Mouse (Mus musculus) layer of hippocampus, adult 18-20 months (tissue): Measurements from ENCODE around the gene Agap1. TPM values are rescaled to one million over a fixed set of nuclear protein-coding genes. Genes with fewer than 3 reads are reported as not detected.

Experiments used
- DNase-seq, 2 experiments: peaks; one replicate each; pipeline ENCODE4 v3.0.0; 2022; ENCODE audit warnings: low spot score in 2 of 2
- total RNA-seq, 2 experiments: library from RNA; stranded (reverse); gene quantifications; 2 replicates each; pipeline ENCODE4 v1.2.3; 2021

Gene Agap1
- total RNA-seq, 2 experiments from 2014 or later, result 289 to 304 TPM

- DNase-seq, result no peak
These were observed 367.2 kb downstream of the Agap1 start for GRCm38 (mm10) chr1:89821822-89822221.

GRCm38 (mm10) chr1:89822431-89822830 is 367.8 kb downstream of the Agap1 start:
- DNase-seq, result no peak

GRCm38 (mm10) chr1:89823036-89823435 is 368.4 kb downstream of the Agap1 start:
- no peak for DNase-seq

- DNase-seq, result no peak
These were observed 372.4 kb downstream of the Agap1 start for GRCm38 (mm10) chr1:89827051-89827450.

GRCm38 (mm10) chr1:89831095-89831494 is 376.5 kb downstream of the Agap1 start:
- DNase-seq, result no peak

- no peak for DNase-seq
These were observed 389.5 kb downstream of the Agap1 start for GRCm38 (mm10) chr1:89844064-89844463.

GRCm38 (mm10) chr1:89845487-89845886 is 390.9 kb downstream of the Agap1 start:
- DNase-seq, result no peak

GRCm38 (mm10) chr1:89846148-89846547 is 391.5 kb downstream of the Agap1 start:
- DNase-seq, result no peak

- no peak for DNase-seq
These were observed 393.9 kb downstream of the Agap1 start for GRCm38 (mm10) chr1:89848356-89849039.

GRCm38 (mm10) chr1:89849151-89849860 is 394.7 kb downstream of the Agap1 start:
- peak in 1 of 2 experiments; percentile 53 for DNase-seq

- DNase-seq, result peak; percentile 58 to 76
These were observed 395.2 kb downstream of the Agap1 start for GRCm38 (mm10) chr1:89849861-89850230.

GRCm38 (mm10) chr1:89850681-89851414 is 396.2 kb downstream of the Agap1 start:
- no peak for DNase-seq

GRCm38 (mm10) chr1:89859182-89859581 is 404.6 kb downstream of the Agap1 start:
- DNase-seq, result peak in 1 of 2 experiments; percentile 52

GRCm38 (mm10) chr1:89860017-89860730 is 405.6 kb downstream of the Agap1 start:
- DNase-seq, result no peak

GRCm38 (mm10) chr1:89865787-89866186 is 411.2 kb downstream of the Agap1 start:
- no peak for DNase-seq

GRCm38 (mm10) chr1:89867847-89868246 is 413.2 kb downstream of the Agap1 start:
- no peak for DNase-seq

GRCm38 (mm10) chr1:89870134-89870905 is 415.7 kb downstream of the Agap1 start:
- no peak for DNase-seq

- DNase-seq, result no peak
These were observed 416.3 kb downstream of the Agap1 start for GRCm38 (mm10) chr1:89870906-89871211.

GRCm38 (mm10) chr1:89876346-89877072 is 421.9 kb downstream of the Agap1 start:
- no peak for DNase-seq

- no peak for DNase-seq
These were observed 423.9 kb downstream of the Agap1 start for GRCm38 (mm10) chr1:89878496-89878895.
